Mouse (Mus musculus) liver, embryonic 16.5 days (tissue): Measurements from ENCODE around the gene Stard3nl. TPM values are rescaled to one million over a fixed set of nuclear protein-coding genes. Genes with fewer than 3 reads are reported as not detected.
"Not testable (repeated sequence)": the region's sequence is repeated elsewhere in the genome, so short reads cannot be mapped to it uniquely, and the experiment has no call there.

ENCODE experiments used
- ATAC-seq: fragments of 200-750 bp; cut with Nextera tagmentation; 2 replicates; pipeline ENCODE4 v1.8.0; 2017; ENCODE audit warnings: low read depth, mild to moderate bottlenecking, moderate number of reproducible peaks, moderate library complexity
- H3K27ac ChIP-seq: fragments of 300-500 bp; sonication (generic); 2 replicates; pipeline ENCODE4 v1.5.1; 2014; ENCODE audit warnings: mild to moderate bottlenecking, low read length
- H3K27me3 ChIP-seq: fragments of 300-500 bp; sonication (generic); 2 replicates; pipeline ENCODE4 v1.6.1; 2014; ENCODE audit warnings: low read depth, low read length, mixed read lengths; ENCODE audit not compliant: control insufficient read depth, insufficient read depth
- H3K36me3 ChIP-seq: fragments of 300-500 bp; sonication (generic); 2 replicates; pipeline ENCODE4 v1.6.1; 2014; ENCODE audit warnings: mild to moderate bottlenecking; ENCODE audit not compliant: control insufficient read depth, insufficient read depth
- H3K4me1 ChIP-seq: fragments of 300-500 bp; sonication (generic); 2 replicates; pipeline ENCODE4 v1.6.1; 2014; ENCODE audit warnings: low read depth, low read length, mixed read lengths; ENCODE audit not compliant: control insufficient read depth
- H3K4me2 ChIP-seq: fragments of 300-500 bp; sonication (generic); 2 replicates; pipeline ENCODE4 v1.6.1; 2014; ENCODE audit warnings: low read depth, low read length, mixed read lengths
- H3K4me3 ChIP-seq: fragments of 300-500 bp; sonication (generic); 2 replicates; pipeline ENCODE4 v1.5.1; 2014; ENCODE audit warnings: low read depth, mild to moderate bottlenecking, low read length
- H3K9ac ChIP-seq: fragments of 300-500 bp; sonication (generic); 2 replicates; pipeline ENCODE4 v1.6.1; 2014; ENCODE audit warnings: low read depth, low read length
- H3K9me3 ChIP-seq: fragments of 300-500 bp; sonication (generic); replicated peaks from 2 replicates; pipeline ENCODE4 v1.6.1; 2016; ENCODE audit warnings: low read length; ENCODE audit not compliant: control insufficient read depth
- WGBS: fragments of 180-500 bp; shearing (Covaris S2); extraction: QIAGEN DNeasy Blood & Tissue Kit; methylation state at CpG from one replicate; pipeline ENCODE4 v1.1.7; 2014; ENCODE audit not compliant: insufficient replicate concordance; 5-methylcytosine and 5-hydroxymethylcytosine counted together
- polyA plus RNA-seq: library from polyadenylated mRNA; unstranded; fragments of >200 nt; fragmentation: Nextera tagmentation; extraction: Ambion mirVana; gene quantifications from 2 replicates; pipeline ENCODE4 v1.2.1, GENCODE M21; 2015

The Stard3nl gene
- polyA plus RNA-seq, 1 experiment from 2014 or later = 23.0 TPM

DNA sequence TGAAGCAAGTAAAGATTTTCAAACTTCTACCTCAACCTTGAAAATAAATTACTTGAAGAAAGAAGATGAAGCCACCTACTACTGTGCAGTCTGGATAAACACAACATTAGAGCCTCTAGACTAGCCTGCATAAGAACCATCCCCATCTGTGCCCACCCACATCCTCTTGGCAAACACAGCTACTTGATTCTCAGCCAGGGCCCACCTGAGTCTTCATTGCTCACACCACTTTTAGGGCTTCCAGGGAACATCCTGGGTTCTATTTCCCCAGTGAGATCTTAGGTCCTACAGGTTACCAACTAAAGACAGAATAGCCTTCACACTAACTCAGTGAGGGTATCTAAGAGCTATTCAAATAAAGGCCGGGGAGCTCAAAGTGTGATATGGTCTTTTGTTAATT is 55.2 kb downstream of the Stard3nl start:
- H3K9ac ChIP-seq, H3K4me1 ChIP-seq, H3K27me3 ChIP-seq, H3K4me3 ChIP-seq, H3K4me2 ChIP-seq, H3K9me3 ChIP-seq, ATAC-seq, H3K27ac ChIP-seq, H3K36me3 ChIP-seq: not testable (repeated sequence)
- 66% methylated on average over 1 of the region's 1 CpGs for WGBS

GRCm38 (mm10) chr13:19336310-19336709 is 59.3 kb downstream of the Stard3nl start:
- not testable (repeated sequence) for H3K4me2 ChIP-seq, ATAC-seq
- 50% methylated on average over 1 of the region's 1 CpGs for WGBS

More at GRCm38 (mm10) chr13:19336310-19336709, 59.3 kb downstream of the Stard3nl start:
- H3K9ac ChIP-seq, H3K9me3 ChIP-seq, H3K36me3 ChIP-seq, H3K27ac ChIP-seq, H3K4me1 ChIP-seq, H3K27me3 ChIP-seq, H3K4me3 ChIP-seq: not testable (repeated sequence)

Other genes starting within 250 kb of the Stard3nl start
- gene Epdr1, start 224.1 kb upstream of the Stard3nl start, polyA plus RNA-seq = 9.5 and 10.4 TPM in 2 replicates
- 0.22 and 0.40 TPM in 2 replicates for gene Sfrp4, start 227.3 kb upstream of the Stard3nl start, polyA plus RNA-seq